Mouse (Mus musculus) hindbrain, embryonic 16.5 days (tissue): ENCODE results near the gene Mtf2. TPM values are rescaled to one million over a fixed set of nuclear protein-coding genes. Genes with fewer than 3 reads are reported as not detected.
A peak's percentile ranks its signal among the peaks of the same experiment; 100 is the strongest.
"Not testable (repeated sequence)": the region's sequence is repeated elsewhere in the genome, so short reads cannot be mapped to it uniquely, and the experiment has no call there.

Experiments used
- ATAC-seq: fragments of 200-750 bp; cut with Nextera tagmentation; 2 replicates; pipeline ENCODE4 v1.8.0; 2017; ENCODE audit warnings: moderate TSS enrichment, moderate library complexity
- H3K27ac ChIP-seq: fragments of 300-500 bp; sonication (generic); 2 replicates; pipeline ENCODE4 v1.5.1; 2014; ENCODE audit warnings: low read depth, mild to moderate bottlenecking, control low read depth, low read length, moderate library complexity
- H3K27me3 ChIP-seq: fragments of 300-500 bp; sonication (generic); replicated peaks from 2 replicates; pipeline ENCODE4 v1.6.1; 2014; ENCODE audit warnings: low read length; ENCODE audit not compliant: control insufficient read depth, insufficient read depth
- H3K36me3 ChIP-seq: fragments of 300-500 bp; sonication (generic); 2 replicates; pipeline ENCODE4 v1.6.1; 2014; ENCODE audit warnings: mild to moderate bottlenecking, low read length, moderate library complexity, mixed read lengths; ENCODE audit not compliant: control insufficient read depth, insufficient read depth
- H3K4me1 ChIP-seq: fragments of 300-500 bp; sonication (generic); 2 replicates; pipeline ENCODE4 v1.6.1; 2014; ENCODE audit warnings: low read depth, low read length; ENCODE audit not compliant: control insufficient read depth, insufficient read depth
- H3K4me2 ChIP-seq: fragments of 300-500 bp; sonication (generic); 2 replicates; pipeline ENCODE4 v1.6.1; 2014; ENCODE audit warnings: mild to moderate bottlenecking, low read length, control low read depth, moderate library complexity
- H3K4me3 ChIP-seq: fragments of 300-500 bp; sonication (generic); 2 replicates; pipeline ENCODE4 v1.5.1; 2014; ENCODE audit warnings: mild to moderate bottlenecking, low read length, control low read depth, moderate library complexity
- H3K9ac ChIP-seq: fragments of 300-500 bp; sonication (generic); 2 replicates; pipeline ENCODE4 v1.6.1; 2014; ENCODE audit warnings: low read depth, mild to moderate bottlenecking, control low read depth, low read length, moderate library complexity
- H3K9me3 ChIP-seq: fragments of 300-500 bp; sonication (generic); 2 replicates; pipeline ENCODE4 v1.6.1; 2014; ENCODE audit warnings: mild to moderate bottlenecking, low read length, moderate library complexity; ENCODE audit not compliant: control insufficient read depth
- WGBS: fragments of 180-500 bp; shearing (Covaris S2); extraction: QIAGEN DNeasy Blood & Tissue Kit; methylation state at CpG from one replicate; pipeline ENCODE4 v1.1.7; 2014; 5-methylcytosine and 5-hydroxymethylcytosine counted together
- polyA plus RNA-seq: library from polyadenylated mRNA; unstranded; fragments of >200 nt; fragmentation: Nextera tagmentation; extraction: Ambion mirVana; gene quantifications from 2 replicates; pipeline ENCODE4 v1.2.1, GENCODE M21; 2015

Gene Mtf2
- 76.4 and 88.7 TPM in 2 replicates for polyA plus RNA-seq

GRCm38 (mm10) chr5:108065465-108066411 is at the start of gene Mtf2:
TSS of gene Mtf2 (plus strand) at chr5:108065674.
- peak; percentile 96 for ATAC-seq
- Histone ChIP-seq H3K9me3 (no peaks in the 10 kb centered on the region), H3K36me3 (peaks cover 10% of the 10 kb centered on the region), H3K27me3 (no peaks in the 10 kb centered on the region), H3K27ac (peak within 1 kb of the TSS; percentile 94), H3K4me2 (peak within 1 kb of the TSS; percentile 63), H3K4me1 (peaks cover 11% of the 10 kb centered on the region), H3K4me3 (peak within 1 kb of the TSS; percentile 84), H3K9ac (peak within 1 kb of the TSS; percentile 89)
- under 1% methylated on average over 59 of the region's 59 CpGs for WGBS

GRCm38 (mm10) chr5:108017232-108017631 is 48.2 kb upstream of the Mtf2 start:
- WGBS: 96% methylated on average over 2 of the region's 2 CpGs
- H3K4me2 ChIP-seq: no peak overlapping the region
- H3K27me3 ChIP-seq: no peaks in the 10 kb centered on the region
- no peak overlapping the region for H3K9ac ChIP-seq
- H3K4me3 ChIP-seq: no peak overlapping the region
- no peak overlapping the region for H3K27ac ChIP-seq
- no peaks in the 10 kb centered on the region for H3K4me1 ChIP-seq
- H3K9me3 ChIP-seq: no peaks in the 10 kb centered on the region
- no peaks in the 10 kb centered on the region for H3K36me3 ChIP-seq
- no peak for ATAC-seq

- no peak overlapping the region for H3K27ac ChIP-seq
- no peaks in the 10 kb centered on the region for H3K9me3 ChIP-seq
- H3K36me3 ChIP-seq: no peaks in the 10 kb centered on the region
- H3K4me1 ChIP-seq: no peaks in the 10 kb centered on the region
- H3K27me3 ChIP-seq: no peaks in the 10 kb centered on the region
- 21% methylated on average over 2 of the region's 2 CpGs for WGBS
- no peak overlapping the region for H3K4me2 ChIP-seq
- no peak for ATAC-seq
- no peak overlapping the region for H3K9ac ChIP-seq
- no peak overlapping the region for H3K4me3 ChIP-seq
These were observed 46.1 kb upstream of the Mtf2 start for GRCm38 (mm10) chr5:108019367-108019766.

GRCm38 (mm10) chr5:108021346-108021745 is 44.1 kb upstream of the Mtf2 start:
- ATAC-seq: no peak
- H3K4me3 ChIP-seq: no peak overlapping the region
- no peak overlapping the region for H3K9ac ChIP-seq
- no peaks in the 10 kb centered on the region for H3K9me3 ChIP-seq
- WGBS: 60% methylated on average over 3 of the region's 3 CpGs
- no peak overlapping the region for H3K4me2 ChIP-seq
- no peak overlapping the region for H3K27ac ChIP-seq
- H3K27me3 ChIP-seq: no peaks in the 10 kb centered on the region
- no peaks in the 10 kb centered on the region for H3K4me1 ChIP-seq
- H3K36me3 ChIP-seq: no peaks in the 10 kb centered on the region

- no peak overlapping the region for H3K4me2 ChIP-seq
- no peaks in the 10 kb centered on the region for H3K4me1 ChIP-seq
- H3K36me3 ChIP-seq: no peaks in the 10 kb centered on the region
- H3K4me3 ChIP-seq: no peak overlapping the region
- H3K27me3 ChIP-seq: no peaks in the 10 kb centered on the region
- 91% methylated on average over 4 of the region's 4 CpGs for WGBS
- no peak overlapping the region for H3K9ac ChIP-seq
- H3K9me3 ChIP-seq: no peaks in the 10 kb centered on the region
- no peak overlapping the region for H3K27ac ChIP-seq
- ATAC-seq: no peak
These were observed 37.2 kb upstream of the Mtf2 start for GRCm38 (mm10) chr5:108028230-108028629.

GRCm38 (mm10) chr5:108028797-108029536 is 36.5 kb upstream of the Mtf2 start:
- H3K9ac ChIP-seq, H3K27ac ChIP-seq, H3K4me3 ChIP-seq, H3K9me3 ChIP-seq, H3K4me2 ChIP-seq, H3K36me3 ChIP-seq, ATAC-seq, H3K4me1 ChIP-seq, H3K27me3 ChIP-seq: not testable (repeated sequence)
- 88% methylated on average over 6 of the region's 7 CpGs for WGBS

GRCm38 (mm10) chr5:108029968-108030367 is 35.5 kb upstream of the Mtf2 start:
- Histone ChIP-seq H3K27me3 (no peaks in the 10 kb centered on the region), H3K9me3 (no peaks in the 10 kb centered on the region), H3K9ac (no peak overlapping the region), H3K4me2 (no peak overlapping the region), H3K4me3 (no peak overlapping the region), H3K36me3 (no peaks in the 10 kb centered on the region), H3K4me1 (no peaks in the 10 kb centered on the region), H3K27ac (no peak overlapping the region)
- WGBS: 78% methylated on average over 2 of the region's 2 CpGs
- ATAC-seq: no peak

- H3K4me2 ChIP-seq: no peak overlapping the region
These were observed 34.2 kb upstream of the Mtf2 start for GRCm38 (mm10) chr5:108031267-108031666.

GRCm38 (mm10) chr5:108034194-108034593 is 31.3 kb upstream of the Mtf2 start:
- H3K27me3 ChIP-seq: no peaks in the 10 kb centered on the region
- no peaks in the 10 kb centered on the region for H3K4me1 ChIP-seq
- no peak overlapping the region for H3K9ac ChIP-seq
- H3K4me2 ChIP-seq: no peak overlapping the region
- peak; percentile 52; the same call in 1 of the 2 replicates for ATAC-seq
- H3K9me3 ChIP-seq: no peaks in the 10 kb centered on the region
- no peaks in the 10 kb centered on the region for H3K36me3 ChIP-seq
- no peak overlapping the region for H3K27ac ChIP-seq
- 37% methylated on average over 4 of the region's 4 CpGs for WGBS
- no peak overlapping the region for H3K4me3 ChIP-seq

More at GRCm38 (mm10) chr5:108031267-108031666, 34.2 kb upstream of the Mtf2 start:
- H3K36me3 ChIP-seq: no peaks in the 10 kb centered on the region
- H3K27me3 ChIP-seq: no peaks in the 10 kb centered on the region
- H3K9me3 ChIP-seq: no peaks in the 10 kb centered on the region
- no peak overlapping the region for H3K4me3 ChIP-seq
- no peak for ATAC-seq
- WGBS: 91% methylated on average over 4 of the region's 4 CpGs
- no peak overlapping the region for H3K9ac ChIP-seq
- no peaks in the 10 kb centered on the region for H3K4me1 ChIP-seq
- no peak overlapping the region for H3K27ac ChIP-seq
